Mouse (Mus musculus) ES-Bruce4 (cell line): ENCODE data around the gene Dok4.
A peak's percentile ranks its signal among the peaks of the same experiment; 100 is the strongest.

Experiments used
- CTCF ChIP-seq: IDR thresholded peaks from one replicate; pipeline ENCODE4 v1.8.1; 2011; ENCODE audit warnings: low read depth, low read length
- EP300 ChIP-seq: IDR thresholded peaks from 2 replicates; pipeline ENCODE4 v1.6.1; 2011; ENCODE audit warnings: low read depth, low read length; ENCODE audit not compliant: insufficient read depth

- peak; percentile 73 for TF ChIP-seq CTCF
- TF ChIP-seq EP300, result no peak
Observed at GRCm38 (mm10) chr8:94857346-94858173, 18.6 kb downstream of the Dok4 start, which contains the start of gene Polr2c.
